Mouse (Mus musculus) midbrain, embryonic 10.5 days (tissue): ENCODE measurements around the gene Olfr695. TPM values are rescaled to one million over a fixed set of nuclear protein-coding genes. Genes with fewer than 3 reads are reported as not detected.

Experiments used
- DNase-seq: peaks from one replicate; pipeline ENCODE4 v3.0.0-alpha.2; 2017; ENCODE audit warnings: low spot score
- H3K27ac ChIP-seq: fragments of 300-500 bp; sonication (generic); replicated peaks from 2 replicates; pipeline ENCODE4 v1.5.1; 2016; ENCODE audit warnings: mild to moderate bottlenecking
- H3K27me3 ChIP-seq: fragments of 300-500 bp; sonication (generic); 2 replicates; pipeline ENCODE4 v1.6.1; 2016; ENCODE audit warnings: low read depth, mild to moderate bottlenecking; ENCODE audit not compliant: poor library complexity, severe bottlenecking
- H3K36me3 ChIP-seq: fragments of 300-500 bp; sonication (generic); 2 replicates; pipeline ENCODE4 v1.6.1; 2016; ENCODE audit warnings: mild to moderate bottlenecking, moderate library complexity
- H3K4me1 ChIP-seq: fragments of 300-500 bp; sonication (generic); 2 replicates; pipeline ENCODE4 v1.6.1; 2016
- H3K4me3 ChIP-seq: fragments of 300-500 bp; sonication (generic); 2 replicates; pipeline ENCODE4 v1.5.1; 2016; ENCODE audit warnings: mild to moderate bottlenecking, moderate library complexity
- H3K9me3 ChIP-seq: fragments of 300-500 bp; sonication (generic); replicated peaks from 2 replicates; pipeline ENCODE4 v1.6.1; 2016; ENCODE audit warnings: mild to moderate bottlenecking
- WGBS: fragments of 180-500 bp; shearing (Covaris S2); methylation state at CpG from one replicate; pipeline ENCODE4 v1.1.7; 2016; 5-methylcytosine and 5-hydroxymethylcytosine counted together
- polyA plus RNA-seq: library from polyadenylated mRNA; unstranded; fragments of >200 nt; fragmentation: Nextera tagmentation; extraction: Ambion mirVana; gene quantifications from 2 replicates; pipeline ENCODE4 v1.2.1, GENCODE M21; 2016

Olfr695 gene
- polyA plus RNA-seq, 1 experiment from 2014 or later, result not detected

- DNase-seq, result no peak
- 84% methylated on average over 2 of the region's 2 CpGs for WGBS
- Histone ChIP-seq H3K27me3 (no peaks in the 10 kb centered on the region), H3K9me3 (no peaks in the 10 kb centered on the region), H3K4me3 (no peak overlapping the region), H3K36me3 (no peaks in the 10 kb centered on the region), H3K4me1 (no peaks in the 10 kb centered on the region), H3K27ac (no peak overlapping the region)
Measured at GRCm38 (mm10) chr7:106685382-106685781, 30.8 kb downstream of the Olfr695 start.

- DNase-seq, result no peak
- Histone ChIP-seq H3K9me3 (no peaks in the 10 kb centered on the region), H3K4me3 (no peak within 1 kb of the TSS), H3K4me1 (no peaks in the 10 kb centered on the region), H3K27ac (no peak within 1 kb of the TSS), H3K36me3 (no peaks in the 10 kb centered on the region), H3K27me3 (no peaks in the 10 kb centered on the region)
Measured at GRCm38 (mm10) chr7:106680484-106680883, 35.7 kb downstream of the Olfr695 start, which contains the start of gene Olfr693. Gene Olfr693, minus strand, starts transcription at chr7:106680584.

Other genes with a start within 250 kb of the Olfr695 start
- not detected in 2 replicates for gene Olfr693, start 35.8 kb downstream of the Olfr695 start, polyA plus RNA-seq
- not detected in 2 replicates for gene Olfr694, start 24.6 kb downstream of the Olfr695 start, polyA plus RNA-seq
- gene Olfr697, start 26.0 kb upstream of the Olfr695 start, polyA plus RNA-seq, result not detected in 2 replicates
- gene Olfr698, start 39.0 kb upstream of the Olfr695 start, polyA plus RNA-seq, result not detected in 2 replicates
- gene Olfr699, start 76.8 kb upstream of the Olfr695 start, polyA plus RNA-seq, result not detected in 2 replicates
- gene Olfr700, start 92.4 kb upstream of the Olfr695 start, polyA plus RNA-seq, result not detected in 2 replicates
- not detected in 2 replicates for gene Olfr701, start 97.7 kb upstream of the Olfr695 start, polyA plus RNA-seq
- gene Olfr702, start 117.5 kb upstream of the Olfr695 start, polyA plus RNA-seq, result not detected in 2 replicates
- gene Olfr703, start 127.0 kb upstream of the Olfr695 start, polyA plus RNA-seq, result not detected in 2 replicates
- gene Olfr704, start 146.8 kb upstream of the Olfr695 start, polyA plus RNA-seq, result not detected in 2 replicates
- gene Olfr705, start 160.5 kb upstream of the Olfr695 start, polyA plus RNA-seq, result not detected in 2 replicates
- not detected in 2 replicates for gene Olfr706, start 171.8 kb upstream of the Olfr695 start, polyA plus RNA-seq
- gene Olfr707, start 184.8 kb upstream of the Olfr695 start, polyA plus RNA-seq, result not detected in 2 replicates
- gene Olfr1532-ps1, start 191.6 kb upstream of the Olfr695 start, polyA plus RNA-seq, result not detected in 2 replicates
- gene Olfr709-ps1, start 215.8 kb upstream of the Olfr695 start, polyA plus RNA-seq, result not detected in 2 replicates
- gene Olfr710, start 231.9 kb upstream of the Olfr695 start, polyA plus RNA-seq, result not detected in 2 replicates
- gene Olfr6, start 247.5 kb upstream of the Olfr695 start, polyA plus RNA-seq, result not detected in 2 replicates